Mouse (Mus musculus): ENCODE results near the gene Ttc9c. TPM values are rescaled to one million over a fixed set of nuclear protein-coding genes. Genes with fewer than 3 reads are reported as not detected.

The Ttc9c gene
- total RNA-seq, 2 experiments from 2014 or later, result 13.6 to 18.3 TPM

GRCm38 (mm10) chr19:8774086-8774835 is 44.9 kb downstream of the Ttc9c start, which contains the start of gene Tmem179b:
Tmem179b (minus strand) TSS chr19:8774467.
- DNase-seq, result peak; percentile 95 to 99

DNA sequence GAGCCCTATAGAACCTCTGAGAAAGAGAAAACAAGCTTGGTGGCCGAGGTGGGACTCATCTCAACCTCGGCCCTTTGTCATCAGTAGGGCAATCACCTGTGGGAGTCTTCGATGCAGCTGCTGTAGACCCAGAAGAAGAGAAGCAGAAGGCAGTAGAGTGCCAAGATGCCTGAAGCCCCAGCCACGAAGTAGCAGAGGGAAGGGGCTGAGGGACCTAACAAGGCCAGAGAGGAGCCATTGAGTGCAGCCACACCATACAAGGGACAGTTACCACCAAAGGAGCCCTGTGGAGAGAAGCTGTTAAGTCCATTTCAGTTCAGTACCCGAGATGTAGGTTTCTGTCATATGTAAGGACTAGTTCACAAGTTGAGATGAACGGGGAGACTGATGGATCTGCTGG is 45.7 kb downstream of the Ttc9c start:
- no peak for DNase-seq

DNA sequence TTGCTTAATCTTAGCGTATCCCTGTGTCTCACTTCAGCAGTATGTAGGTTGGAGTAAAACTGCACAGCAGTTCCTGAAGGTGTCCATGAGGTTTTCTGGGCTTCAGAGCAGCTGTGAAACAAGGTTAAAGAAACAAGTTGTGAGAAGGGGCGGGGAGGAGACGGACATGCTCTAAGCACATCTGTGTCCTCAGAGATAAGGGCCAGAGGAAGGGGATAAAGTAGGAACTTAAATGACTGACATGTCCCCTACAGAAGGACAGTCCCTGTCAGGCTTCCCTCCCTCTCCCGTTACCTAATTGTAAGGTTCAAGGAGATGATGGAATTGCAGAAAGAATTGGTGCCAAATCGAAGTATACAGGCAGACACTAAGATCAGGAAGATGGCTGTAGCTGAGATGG is 46.1 kb downstream of the Ttc9c start:
- no peak for DNase-seq

GRCm38 (mm10) chr19:8770567-8771270 is 48.4 kb downstream of the Ttc9c start, which contains the start of gene Tmem223:
Tmem223 (plus strand) TSS chr19:8770996.
- peak; percentile 86 to 90 for DNase-seq

DNA sequence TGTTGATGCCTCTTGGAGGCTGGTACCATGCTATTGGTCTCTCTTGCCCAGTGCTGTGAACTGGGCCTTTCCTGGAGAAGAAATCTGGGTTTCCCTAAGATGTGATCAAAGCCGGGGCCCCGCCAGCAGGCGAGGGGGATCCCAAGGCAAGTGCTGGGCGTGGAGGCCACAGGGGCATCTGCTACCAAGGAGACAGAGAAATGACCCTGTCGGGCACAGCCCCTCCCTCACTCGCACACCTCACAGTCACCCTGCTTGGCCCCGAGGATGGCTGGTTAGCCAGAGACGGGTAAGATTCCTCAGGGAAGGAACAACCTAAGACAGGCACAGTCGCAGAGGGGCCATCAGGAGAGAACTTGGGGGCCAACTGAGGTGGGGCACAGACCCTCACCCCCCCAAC is 53.6 kb downstream of the Ttc9c start:
- DNase-seq, result no peak

DNA sequence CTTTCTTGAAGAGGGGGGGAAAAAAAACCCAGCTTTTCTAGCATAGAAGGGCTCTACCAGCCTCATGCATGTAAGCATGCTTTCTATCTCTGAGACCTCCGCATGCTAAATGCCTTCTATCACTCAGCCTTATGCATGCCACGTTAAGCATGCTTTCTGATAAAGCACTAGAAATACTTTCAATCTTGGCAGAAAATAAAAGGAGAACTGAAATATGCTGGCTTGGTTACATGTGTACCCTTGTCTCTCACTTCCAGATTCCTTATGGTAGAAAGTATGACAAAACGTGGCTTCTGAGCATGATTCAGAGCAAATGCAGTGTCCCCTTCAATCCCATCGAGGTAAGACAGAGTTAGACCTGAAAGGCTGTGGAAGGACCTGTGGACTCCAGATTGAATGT is 55.9 kb downstream of the Ttc9c start:
- no peak for DNase-seq

- DNase-seq, result no peak
These were observed 58.4 kb downstream of the Ttc9c start for GRCm38 (mm10) chr19:8760757-8761156.

Other genes with a start within 250 kb of the Ttc9c start
- not detected for gene Slc22a8, start 228.1 kb downstream of the Ttc9c start, total RNA-seq (2021)
- gene Slc22a6, start 201.3 kb downstream of the Ttc9c start, total RNA-seq (2021), result not detected
- gene Chrm1, start 155.5 kb downstream of the Ttc9c start, total RNA-seq (2021), result under 1 TPM in 1 of 2 experiments, not detected in 1; 0.10 TPM
- 10 to 100 TPM; 42.4 to 48.1 TPM for gene Slc3a2, start 96.0 kb downstream of the Ttc9c start, total RNA-seq (2021)
- 10 to 100 TPM; 18.8 to 22.3 TPM for gene Wdr74, start 83.5 kb downstream of the Ttc9c start, total RNA-seq (2021)
- under 1 TPM in 1 of 2 experiments, not detected in 1; 0.72 TPM for gene 1700092M07Rik, start 78.6 kb downstream of the Ttc9c start, total RNA-seq (2021)
- gene Stx5a, start 77.9 kb downstream of the Ttc9c start, total RNA-seq (2021), result 10 to 100 TPM; 21.3 to 27.1 TPM
- gene Nxf1, start 62.3 kb downstream of the Ttc9c start, total RNA-seq (2021), result 10 to 100 TPM; 31.6 to 35.6 TPM
- 100 to 1,000 TPM; 133 to 134 TPM for gene Tmem223, start 48.3 kb downstream of the Ttc9c start, total RNA-seq (2021)
- 10 to 100 TPM; 12.0 to 12.6 TPM for gene Tmem179b, start 44.9 kb downstream of the Ttc9c start, total RNA-seq (2021)
- 1 to 10 TPM; 7.2 to 8.6 TPM for gene Taf6l, start 32.9 kb downstream of the Ttc9c start, total RNA-seq (2021)
- gene Polr2g, start 20.8 kb downstream of the Ttc9c start, total RNA-seq (2021), result 10 to 100 TPM; 58.3 to 60.9 TPM
- 1 to 10 TPM in 1 of 2 experiments, under 1 TPM in 1; 0.79 to 1.6 TPM for gene Zbtb3, start 16.8 kb downstream of the Ttc9c start, total RNA-seq (2021)
- gene Hnrnpul2, start 677 bp upstream of the Ttc9c start, total RNA-seq (2021), result 10 to 100 TPM; 47.2 to 47.4 TPM
- gene AC129217.1, start 10.4 kb upstream of the Ttc9c start, total RNA-seq (2021), result not detected
- 10 to 100 TPM; 24.7 to 32.2 TPM for gene Bscl2, start 18.1 kb upstream of the Ttc9c start, total RNA-seq (2021)
- gene Gng3, start 19.9 kb upstream of the Ttc9c start, total RNA-seq (2021), result not detected
- 1 to 10 TPM; 2.3 to 3.6 TPM for gene Lrrn4cl, start 31.4 kb upstream of the Ttc9c start, total RNA-seq (2021)
- gene Ubxn1, start 52.2 kb upstream of the Ttc9c start, total RNA-seq (2021), result 100 to 1,000 TPM; 125 to 132 TPM
- gene Uqcc3, start 61.6 kb upstream of the Ttc9c start, total RNA-seq (2021), result 10 to 100 TPM; 55.9 to 62.8 TPM
- gene Lbhd1, start 64.4 kb upstream of the Ttc9c start, total RNA-seq (2021), result 1 to 10 TPM; 1.6 to 3.8 TPM
- gene Gm49403, start 64.6 kb upstream of the Ttc9c start, total RNA-seq (2021), result not detected
- 10 to 100 TPM; 19.1 to 20.1 TPM for gene 1810009A15Rik, start 69.5 kb upstream of the Ttc9c start, total RNA-seq (2021)
- gene Gm49416, start 69.6 kb upstream of the Ttc9c start, total RNA-seq (2021), result 1 to 10 TPM in 1 of 2 experiments, not detected in 1; 3.4 TPM
- 10 to 100 TPM; 11.2 to 11.5 TPM for gene Ints5, start 73.7 kb upstream of the Ttc9c start, total RNA-seq (2021)
- 10 to 100 TPM; 45.0 to 52.1 TPM for gene Ganab, start 78.7 kb upstream of the Ttc9c start, total RNA-seq (2021)
- gene B3gat3, start 101.0 kb upstream of the Ttc9c start, total RNA-seq (2021), result 10 to 100 TPM; 38.0 to 38.7 TPM
- 10 to 100 TPM; 25.7 to 34.7 TPM for gene Rom1, start 110.0 kb upstream of the Ttc9c start, total RNA-seq (2021)
- 1 to 10 TPM; 5.7 to 7.6 TPM for gene Eml3, start 110.2 kb upstream of the Ttc9c start, total RNA-seq (2021)
- gene Mta2, start 122.5 kb upstream of the Ttc9c start, total RNA-seq (2021), result 10 to 100 TPM; 28.8 to 30.1 TPM
- gene Tut1, start 134.5 kb upstream of the Ttc9c start, total RNA-seq (2021), result 1 to 10 TPM; 8.2 to 9.5 TPM
- 100 to 1,000 TPM; 239 to 257 TPM for gene Eef1g, start 147.7 kb upstream of the Ttc9c start, total RNA-seq (2021)
- gene Ahnak, start 170.0 kb upstream of the Ttc9c start, total RNA-seq (2021), result 100 to 1,000 TPM; 341 to 356 TPM

Measured in heart, adult 18-20 months (tissue).